Mouse (Mus musculus): ENCODE results near the gene Mtmr11. TPM values are rescaled to one million over a fixed set of nuclear protein-coding genes. Genes with fewer than 3 reads are reported as not detected.

Mtmr11 gene
- 31.3 and 34.0 TPM in 2 replicates for polyA plus RNA-seq (2016; fragmentation: Nextera tagmentation; extraction: Ambion mirVana)

GRCm38 (mm10) chr3:96161869-96162840 lies at the start of gene Mtmr11:
Gene Mtmr11 (plus strand): TSS chr3:96162004.
- Histone ChIP-seq H3K4me2 (peak within 1 kb of the TSS; percentile 83), H3K27ac (peak within 1 kb of the TSS; percentile 90), H3K27me3 (no peaks in the 10 kb centered on the region), H3K4me3 (replicated peaks) (peak within 1 kb of the TSS; percentile 55), H3K36me3 (peaks cover 5% of the 10 kb centered on the region; the same call in 1 of the 2 replicates), H3K9ac (replicated peaks) (peak within 1 kb of the TSS; percentile 72), H3K4me1 (replicated peaks) (peaks cover 34% of the 10 kb centered on the region), H3K9me3 (no peaks in the 10 kb centered on the region)
- ATAC-seq (ENCODE audit: insufficient number of reproducible peaks, insufficient read depth, low FRiP score, low TSS enrichment, low read depth), result no peak
- 6% methylated on average over 16 of the region's 16 CpGs for WGBS

- no peaks in the 10 kb centered on the region for H3K9me3 ChIP-seq
- no peak for ATAC-seq (ENCODE audit: insufficient number of reproducible peaks, insufficient read depth, low FRiP score, low TSS enrichment, low read depth)
- no peaks in the 10 kb centered on the region for H3K4me1 ChIP-seq (replicated peaks)
- H3K27ac ChIP-seq, result no peak overlapping the region
- WGBS, result 64% methylated on average over 3 of the region's 3 CpGs
- H3K4me3 ChIP-seq (replicated peaks), result no peak overlapping the region
- H3K9ac ChIP-seq (replicated peaks), result no peak overlapping the region
- no peak overlapping the region for H3K4me2 ChIP-seq
- H3K36me3 ChIP-seq, result peaks cover 5% of the 10 kb centered on the region; the same call in 1 of the 2 replicates
- H3K27me3 ChIP-seq, result no peaks in the 10 kb centered on the region
Measured at GRCm38 (mm10) chr3:96113251-96113650, 48.6 kb upstream of the Mtmr11 start.

- WGBS, result 79% methylated on average over 2 of the region's 2 CpGs
- no peak for ATAC-seq (ENCODE audit: insufficient number of reproducible peaks, insufficient read depth, low FRiP score, low TSS enrichment, low read depth)
Measured at GRCm38 (mm10) chr3:96118142-96118541, 43.7 kb upstream of the Mtmr11 start.

GRCm38 (mm10) chr3:96118702-96119101 lies 43.1 kb upstream of the Mtmr11 start:
- Histone ChIP-seq H3K4me2 (no peak overlapping the region), H3K9ac (replicated peaks) (no peak overlapping the region), H3K27me3 (no peaks in the 10 kb centered on the region), H3K4me3 (replicated peaks) (no peak overlapping the region), H3K9me3 (no peaks in the 10 kb centered on the region), H3K4me1 (replicated peaks) (no peaks in the 10 kb centered on the region), H3K27ac (no peak overlapping the region), H3K36me3 (no peaks in the 10 kb centered on the region)
- ATAC-seq (ENCODE audit: insufficient number of reproducible peaks, insufficient read depth, low FRiP score, low TSS enrichment, low read depth), result no peak
- 94% methylated on average over 2 of the region's 2 CpGs for WGBS

More at GRCm38 (mm10) chr3:96118142-96118541, 43.7 kb upstream of the Mtmr11 start:
- H3K4me1 ChIP-seq (replicated peaks), result no peaks in the 10 kb centered on the region
- no peak overlapping the region for H3K4me2 ChIP-seq
- H3K27ac ChIP-seq, result no peak overlapping the region
- H3K9ac ChIP-seq (replicated peaks), result no peak overlapping the region
- no peaks in the 10 kb centered on the region for H3K27me3 ChIP-seq
- no peaks in the 10 kb centered on the region for H3K9me3 ChIP-seq
- no peaks in the 10 kb centered on the region for H3K36me3 ChIP-seq
- no peak overlapping the region for H3K4me3 ChIP-seq (replicated peaks)

GRCm38 (mm10) chr3:96124235-96124634 lies 37.6 kb upstream of the Mtmr11 start:
- 87% methylated on average over 5 of the region's 5 CpGs for WGBS

GRCm38 (mm10) chr3:96128128-96128527 lies 33.7 kb upstream of the Mtmr11 start:
- Histone ChIP-seq H3K27ac (no peak overlapping the region), H3K9ac (replicated peaks) (no peak overlapping the region), H3K4me3 (replicated peaks) (no peak overlapping the region), H3K27me3 (no peaks in the 10 kb centered on the region), H3K9me3 (no peaks in the 10 kb centered on the region), H3K36me3 (0 out of 2 replicates have a peak, but pooled peaks cover 5% of the 10 kb centered on the region), H3K4me2 (no peak overlapping the region), H3K4me1 (replicated peaks) (no peaks in the 10 kb centered on the region)
- ATAC-seq (ENCODE audit: insufficient number of reproducible peaks, insufficient read depth, low FRiP score, low TSS enrichment, low read depth), result no peak

More at GRCm38 (mm10) chr3:96124235-96124634, 37.6 kb upstream of the Mtmr11 start:
- no peaks in the 10 kb centered on the region for H3K36me3 ChIP-seq
- no peaks in the 10 kb centered on the region for H3K4me1 ChIP-seq (replicated peaks)
- H3K9me3 ChIP-seq, result no peaks in the 10 kb centered on the region
- no peaks in the 10 kb centered on the region for H3K27me3 ChIP-seq
- no peak overlapping the region for H3K9ac ChIP-seq (replicated peaks)
- H3K4me3 ChIP-seq (replicated peaks), result no peak overlapping the region
- no peak overlapping the region for H3K4me2 ChIP-seq
- H3K27ac ChIP-seq, result no peak overlapping the region
- no peak for ATAC-seq (ENCODE audit: insufficient number of reproducible peaks, insufficient read depth, low FRiP score, low TSS enrichment, low read depth)

GRCm38 (mm10) chr3:96132478-96132877 lies 29.3 kb upstream of the Mtmr11 start:
- Histone ChIP-seq H3K27ac (no peak overlapping the region), H3K9me3 (no peaks in the 10 kb centered on the region), H3K27me3 (no peaks in the 10 kb centered on the region), H3K4me2 (no peak overlapping the region), H3K9ac (replicated peaks) (no peak overlapping the region), H3K4me3 (replicated peaks) (no peak overlapping the region), H3K36me3 (peaks cover 26% of the 10 kb centered on the region), H3K4me1 (replicated peaks) (no peaks in the 10 kb centered on the region)
- ATAC-seq (ENCODE audit: insufficient number of reproducible peaks, insufficient read depth, low FRiP score, low TSS enrichment, low read depth), result no peak
- 89% methylated on average over 3 of the region's 3 CpGs for WGBS

GRCm38 (mm10) chr3:96133327-96133905 lies 28.4 kb upstream of the Mtmr11 start:
- H3K27me3 ChIP-seq, result no peaks in the 10 kb centered on the region
- ATAC-seq (ENCODE audit: insufficient number of reproducible peaks, insufficient read depth, low FRiP score, low TSS enrichment, low read depth), result no peak
- peaks cover 33% of the 10 kb centered on the region for H3K36me3 ChIP-seq
- no peak overlapping the region for H3K27ac ChIP-seq
- H3K4me1 ChIP-seq (replicated peaks), result no peaks in the 10 kb centered on the region
- no peak overlapping the region for H3K4me2 ChIP-seq
- WGBS, result 80% methylated on average over 11 of the region's 11 CpGs
- no peak overlapping the region for H3K4me3 ChIP-seq (replicated peaks)
- H3K9ac ChIP-seq (replicated peaks), result no peak overlapping the region
- no peaks in the 10 kb centered on the region for H3K9me3 ChIP-seq

GRCm38 (mm10) chr3:96135011-96135410 lies 26.8 kb upstream of the Mtmr11 start:
- no peak overlapping the region for H3K27ac ChIP-seq
- peaks cover 39% of the 10 kb centered on the region for H3K36me3 ChIP-seq
- no peaks in the 10 kb centered on the region for H3K27me3 ChIP-seq
- H3K9me3 ChIP-seq, result no peaks in the 10 kb centered on the region
- WGBS, result 81% methylated on average over 3 of the region's 3 CpGs
- H3K4me2 ChIP-seq, result no peak overlapping the region
- no peaks in the 10 kb centered on the region for H3K4me1 ChIP-seq (replicated peaks)
- H3K9ac ChIP-seq (replicated peaks), result no peak overlapping the region
- H3K4me3 ChIP-seq (replicated peaks), result no peak overlapping the region
- no peak for ATAC-seq (ENCODE audit: insufficient number of reproducible peaks, insufficient read depth, low FRiP score, low TSS enrichment, low read depth)

- 28% methylated on average over 5 of the region's 5 CpGs for WGBS
- Histone ChIP-seq H3K4me1 (replicated peaks) (no peaks in the 10 kb centered on the region), H3K4me3 (replicated peaks) (no peak overlapping the region), H3K27me3 (no peaks in the 10 kb centered on the region), H3K27ac (no peak overlapping the region), H3K36me3 (peaks cover 64% of the 10 kb centered on the region), H3K4me2 (no peak overlapping the region), H3K9me3 (no peaks in the 10 kb centered on the region), H3K9ac (replicated peaks) (no peak overlapping the region)
- no peak for ATAC-seq (ENCODE audit: insufficient number of reproducible peaks, insufficient read depth, low FRiP score, low TSS enrichment, low read depth)
Measured at GRCm38 (mm10) chr3:96147950-96148349, 13.9 kb upstream of the Mtmr11 start.

GRCm38 (mm10) chr3:96151836-96152235 lies 10.0 kb upstream of the Mtmr11 start:
- no peak overlapping the region for H3K4me3 ChIP-seq (replicated peaks)
- no peaks in the 10 kb centered on the region for H3K27me3 ChIP-seq
- no peak overlapping the region for H3K9ac ChIP-seq (replicated peaks)
- H3K9me3 ChIP-seq, result no peaks in the 10 kb centered on the region
- peaks cover 67% of the 10 kb centered on the region for H3K36me3 ChIP-seq
- H3K4me1 ChIP-seq (replicated peaks), result no peaks in the 10 kb centered on the region
- no peak for ATAC-seq (ENCODE audit: insufficient number of reproducible peaks, insufficient read depth, low FRiP score, low TSS enrichment, low read depth)
- no peak overlapping the region for H3K4me2 ChIP-seq
- H3K27ac ChIP-seq, result no peak overlapping the region
- 89% methylated on average over 7 of the region's 7 CpGs for WGBS

Measured in limb, embryonic 12.5 days (tissue).